Mouse (Mus musculus) G1E-ER4 (cell line): ENCODE data around the gene Fut2. TPM values are rescaled to one million over a fixed set of nuclear protein-coding genes. Genes with fewer than 3 reads are reported as not detected.

ENCODE experiments used
- GATA1 ChIP-seq: IDR thresholded peaks from one replicate; pipeline ENCODE4 v1.8.0; 2012; ENCODE audit warnings: low read length, inconsistent platforms
- polyA plus RNA-seq: library from polyadenylated mRNA; stranded (reverse); fragments of >175 nt; gene quantifications from 2 replicates; pipeline ENCODE4 v1.2.3, GENCODE M21; 2012

Fut2 gene
- polyA plus RNA-seq, 1 experiment = not detected

GRCm38 (mm10) chr7:45705443-45705864, 39.3 kb upstream of the Fut2 start:
- TF ChIP-seq GATA1 = no peak

DNA sequence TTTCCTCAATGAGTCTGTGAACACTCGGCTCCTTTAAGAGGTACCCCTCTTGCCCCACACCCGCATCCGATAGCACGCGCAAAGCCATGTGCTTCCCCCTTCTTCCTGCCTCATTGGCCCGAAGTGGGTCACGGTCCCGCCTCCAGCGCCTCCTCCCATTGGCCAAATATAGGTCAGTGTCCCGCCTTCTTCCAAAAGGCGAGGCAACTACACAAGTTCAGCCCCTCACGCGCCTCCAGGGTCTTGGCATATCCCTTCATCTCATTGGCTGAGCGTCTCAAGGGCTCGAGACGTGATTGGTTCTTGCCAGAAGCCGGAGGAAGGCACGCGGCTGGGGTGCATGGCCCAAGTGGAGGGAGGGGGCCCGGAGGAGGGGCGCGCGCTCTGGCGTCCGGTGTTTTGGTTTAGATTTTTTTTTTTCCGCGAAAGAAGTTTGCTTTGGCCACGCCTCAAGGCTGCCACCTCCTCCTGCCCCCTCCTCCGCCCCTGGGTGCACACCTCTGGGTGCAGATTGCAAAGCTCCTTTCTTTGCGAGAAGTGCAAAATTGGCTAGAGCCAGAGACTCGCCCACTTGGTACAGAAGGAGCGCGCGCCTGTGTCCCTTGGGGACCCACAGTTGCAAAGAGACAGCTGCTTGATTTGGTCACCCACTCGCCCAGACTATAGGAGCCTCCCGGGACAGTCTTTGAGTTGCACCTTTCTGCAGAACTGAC, 38.7 kb upstream of the Fut2 start, which contains the start of gene Dbp:
Dbp (plus strand) TSS at position 359 of the 713 bp plus-strand sequence.
- no peak for TF ChIP-seq GATA1

DNA sequence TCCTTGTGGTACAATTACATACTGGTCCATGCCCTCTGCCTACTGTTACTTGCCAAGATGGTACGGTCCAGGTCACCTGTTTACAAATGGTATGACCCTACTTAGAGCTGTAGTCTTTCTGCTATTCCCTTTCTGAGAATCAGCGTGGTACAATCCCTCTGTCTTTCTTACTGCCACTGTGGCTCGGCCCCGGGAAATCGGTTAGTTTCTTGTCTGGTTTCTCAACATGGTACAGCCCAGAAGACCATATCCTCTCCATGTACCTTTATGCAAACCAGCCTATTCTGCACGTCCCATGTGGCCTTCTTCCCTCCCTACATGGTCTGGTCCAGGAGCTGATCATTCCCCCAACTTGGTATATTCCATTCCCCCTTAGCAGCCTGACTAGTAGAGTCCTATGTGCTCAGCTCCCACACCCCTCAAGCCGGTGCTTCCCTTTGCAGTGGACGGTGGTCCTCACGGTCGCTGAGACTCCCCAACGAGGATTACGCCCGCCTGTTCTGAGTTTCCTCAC, 37.9 kb upstream of the Fut2 start:
- TF ChIP-seq GATA1 = no peak

- TF ChIP-seq GATA1 = no peak
Observed at GRCm38 (mm10) chr7:45703521-45704033, 37.4 kb upstream of the Fut2 start.

DNA sequence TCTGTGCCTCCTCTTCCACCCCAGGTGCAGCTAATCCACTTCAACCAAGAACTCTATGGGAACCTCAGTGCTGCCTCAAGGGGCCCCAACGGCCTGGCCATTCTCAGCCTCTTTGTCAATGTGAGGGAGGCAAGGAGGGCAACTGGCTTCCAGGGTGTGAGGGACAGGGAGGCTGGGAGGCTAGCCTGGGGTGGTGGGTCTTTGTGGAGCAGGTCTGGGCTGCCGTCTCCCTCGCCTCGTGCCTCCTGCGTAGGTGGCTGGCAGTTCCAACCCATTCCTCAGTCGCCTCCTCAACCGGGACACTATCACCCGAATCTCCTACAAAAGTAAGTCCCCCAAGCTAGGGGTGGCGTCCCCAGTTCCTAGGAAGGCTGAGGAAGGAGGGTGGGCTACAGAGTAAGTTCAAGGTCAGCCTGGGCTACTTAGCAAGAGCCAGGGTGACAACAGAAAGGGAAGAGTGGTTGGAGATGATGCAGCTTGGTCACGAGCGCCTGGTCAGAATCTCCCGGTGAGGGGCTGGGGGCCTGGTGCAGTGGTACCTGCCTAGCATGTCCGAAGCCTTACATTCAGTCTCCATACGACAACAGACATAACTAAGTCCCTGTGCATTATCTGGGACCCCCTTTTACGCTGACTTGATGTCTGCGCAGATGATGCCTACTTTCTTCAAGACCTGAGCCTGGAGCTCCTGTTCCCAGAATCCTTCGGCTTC, 36.8 kb upstream of the Fut2 start:
- no peak for TF ChIP-seq GATA1

- TF ChIP-seq GATA1 = no peak
Observed at GRCm38 (mm10) chr7:45702316-45702715, 36.1 kb upstream of the Fut2 start.

DNA sequence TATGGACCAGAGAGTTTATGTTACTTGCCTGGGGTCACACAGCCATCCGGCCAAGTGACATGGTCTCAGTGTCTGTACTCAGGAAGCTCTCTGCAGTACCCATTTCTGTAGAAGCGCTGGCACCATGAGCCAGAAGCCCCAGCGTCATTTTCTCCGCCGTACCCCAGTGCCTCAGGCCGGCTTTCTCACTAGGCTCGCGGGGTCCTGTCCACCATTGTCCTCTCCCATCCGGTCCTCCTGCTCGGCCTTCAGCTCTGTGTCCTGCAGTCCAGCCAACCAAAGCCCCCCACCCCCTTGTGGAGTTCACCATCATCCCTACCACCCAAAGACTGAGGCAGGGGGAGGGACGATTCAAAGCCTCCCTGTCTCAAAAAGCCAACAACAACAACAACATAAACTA, 35.4 kb upstream of the Fut2 start:
- no peak for TF ChIP-seq GATA1

DNA sequence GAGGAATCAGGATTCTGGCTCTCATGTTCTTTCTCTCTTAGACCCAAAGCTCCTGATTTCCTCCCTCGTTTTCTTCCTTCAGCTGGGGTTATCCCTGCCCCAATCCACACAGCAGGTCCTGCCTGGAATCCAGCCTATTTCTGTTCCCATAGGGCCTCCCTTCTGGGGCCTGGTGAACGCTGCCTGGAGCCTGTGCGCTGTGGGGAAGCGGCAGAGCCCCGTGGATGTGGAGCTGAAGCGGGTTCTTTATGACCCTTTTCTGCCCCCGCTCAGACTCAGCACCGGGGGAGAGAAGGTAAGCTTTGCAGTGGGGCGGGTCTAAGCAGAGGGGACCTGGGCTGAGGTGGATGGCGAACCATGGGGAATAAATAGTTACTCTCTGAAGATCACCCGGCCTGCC, 34.9 kb upstream of the Fut2 start:
- no peak for TF ChIP-seq GATA1

DNA sequence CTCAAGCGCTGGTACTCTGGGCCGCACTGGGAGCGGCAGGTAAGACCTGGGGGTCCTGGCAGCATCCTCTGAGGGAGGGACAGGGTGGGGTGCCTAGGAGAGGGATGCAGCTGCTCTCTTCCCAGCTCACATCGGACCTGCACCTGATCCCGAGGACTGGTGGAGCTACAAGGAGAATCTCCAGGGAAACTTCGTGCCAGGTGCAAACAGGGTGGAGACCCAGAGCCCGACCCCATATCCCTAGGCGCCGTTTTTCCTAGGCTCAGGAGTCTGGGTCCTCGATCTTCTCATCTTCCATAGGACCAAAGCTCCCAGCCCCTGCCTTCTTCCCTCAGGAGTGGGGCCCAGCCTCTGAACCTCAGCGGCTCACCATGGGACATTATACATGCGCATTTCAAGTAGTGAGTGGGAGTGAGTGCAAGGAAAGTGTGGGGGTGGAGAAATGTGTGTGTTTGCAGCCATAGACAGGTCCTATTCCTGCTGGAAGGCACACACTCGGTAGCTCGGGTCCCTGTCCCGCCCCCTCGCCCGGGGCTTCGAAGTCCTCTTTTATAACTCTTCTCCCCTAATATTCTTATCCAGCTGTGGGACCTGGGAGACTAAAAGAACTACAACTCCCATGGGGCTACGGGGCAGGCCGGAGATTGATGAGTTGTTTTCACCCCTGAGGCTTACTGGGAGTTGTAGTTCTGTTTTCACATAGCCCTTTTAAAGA, 34.3 kb upstream of the Fut2 start:
- no peak for TF ChIP-seq GATA1

- no peak for TF ChIP-seq GATA1
Observed at GRCm38 (mm10) chr7:45699523-45700141, 33.4 kb upstream of the Fut2 start, which contains the start of gene Car11. TSS of gene Car11 (plus strand) at chr7:45699843.

DNA sequence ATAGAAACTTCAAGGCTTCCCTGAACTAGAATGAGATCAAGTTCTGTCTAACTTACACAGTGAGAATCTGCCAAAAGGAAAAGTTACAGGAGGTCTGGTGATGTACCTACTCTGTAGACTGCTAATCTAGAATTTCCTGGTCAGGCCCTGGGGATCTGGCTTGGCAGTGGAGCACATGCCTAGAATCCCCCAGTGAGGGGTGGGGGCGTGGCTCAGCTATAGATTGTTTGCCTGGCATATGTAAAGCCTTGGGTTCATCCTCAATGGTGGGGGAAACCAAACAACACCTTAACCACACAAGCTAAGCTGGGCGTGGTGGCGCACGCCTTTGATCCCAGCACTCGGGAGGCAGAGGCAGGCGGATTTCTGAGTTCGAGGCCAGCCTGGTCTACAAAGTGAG, 31.7 kb upstream of the Fut2 start:
- TF ChIP-seq GATA1 = no peak

DNA sequence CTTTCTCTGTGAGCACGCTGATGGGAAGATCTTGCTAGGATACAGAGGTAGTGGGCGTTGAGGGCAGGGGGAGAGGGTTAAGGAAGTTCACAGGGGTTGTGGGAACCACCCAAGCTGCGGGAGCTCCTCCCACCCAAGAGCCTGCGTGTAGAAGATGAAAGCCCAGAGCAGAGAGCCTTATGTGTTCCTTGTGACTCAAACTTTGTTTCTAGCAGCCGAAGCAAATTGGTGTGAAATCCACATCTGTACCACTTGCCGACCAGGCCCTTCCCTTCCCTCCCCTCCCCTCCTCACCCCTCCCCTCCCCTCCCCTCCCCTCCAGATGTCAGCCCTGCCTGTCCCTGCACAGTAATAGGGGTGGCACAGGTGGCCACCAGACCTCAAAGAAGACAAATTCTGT, 28.9 kb upstream of the Fut2 start:
- no peak for TF ChIP-seq GATA1

GRCm38 (mm10) chr7:45693921-45694591, 27.9 kb upstream of the Fut2 start, which contains the start of gene Sec1:
TSS of gene Sec1 (minus strand) at chr7:45694402.
- TF ChIP-seq GATA1 = no peak

GRCm38 (mm10) chr7:45692364-45692763, 26.2 kb upstream of the Fut2 start:
- no peak for TF ChIP-seq GATA1

DNA sequence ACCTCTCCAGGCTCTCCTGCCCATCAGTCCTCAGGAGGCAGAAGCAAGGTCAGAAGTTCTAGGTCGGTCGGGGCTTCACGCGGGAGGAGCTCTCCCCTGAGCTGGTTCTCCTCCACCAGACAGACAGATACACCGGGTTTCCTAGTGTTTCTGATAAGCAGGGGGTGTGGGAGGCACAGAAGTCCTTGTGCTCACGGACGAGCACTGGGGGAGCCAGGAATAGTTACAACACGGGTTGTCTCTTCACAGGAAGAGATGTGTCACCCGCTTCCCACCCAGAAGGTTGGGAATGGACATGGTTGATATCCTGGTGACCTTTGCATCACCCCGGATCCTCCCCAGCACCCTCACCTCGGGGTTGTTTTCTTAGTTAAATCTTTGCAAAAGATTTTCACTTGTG, 23.6 kb upstream of the Fut2 start:
- no peak for TF ChIP-seq GATA1
